ENCODE assay signal across 10 mouse cellular contexts in genomic region chr1:87292420-87293190, GRCm38 (mm10). TPM values are rescaled to one million over a fixed set of nuclear protein-coding genes. Genes with fewer than 3 reads are reported as not detected.
DNase-seq lines count a peak whose midpoint lies in the region; ATAC-seq lines count a peak whose summit lies in the region.
"Had no signal": no experiment of that assay in that cellular context is flagged by ENCODE, and none has a peak within 500 bp of the region (broad histone marks: within the 10 kb centered on the region; RNA-seq: fewer than 3 reads in every experiment).

No protein-coding gene starts in this region.

- no peaks in the 10 kb centered on the region for H3K36me3 ChIP-seq in hindbrain, embryonic 11.5 days (ENCODE audit: control insufficient read depth, insufficient read depth, low read length)
- H3K36me3 ChIP-seq in hindbrain, embryonic 12.5 days: no peaks in the 10 kb centered on the region
- no peaks in the 10 kb centered on the region for H3K36me3 ChIP-seq in kidney, embryonic 16.5 days (ENCODE audit: insufficient read depth, low read length)
- H3K36me3 ChIP-seq: G1E; heart, embryonic 13.5 days had no signal

- H3K4me1 ChIP-seq in hindbrain, embryonic 11.5 days (replicated peaks; ENCODE audit: control insufficient read depth, insufficient read depth, low read length): no peaks in the 10 kb centered on the region
- H3K4me1 ChIP-seq in hindbrain, embryonic 12.5 days: no peaks in the 10 kb centered on the region
- H3K4me1 ChIP-seq in kidney, embryonic 16.5 days (ENCODE audit: insufficient read depth, low read length): peaks cover 18% of the 10 kb centered on the region

- 61% methylated on average over 15 of the region's 15 CpGs for WGBS in hindbrain, embryonic 11.5 days
- WGBS in hindbrain, embryonic 12.5 days: 65% methylated on average over 15 of the region's 15 CpGs
- 41% methylated on average over 15 of the region's 15 CpGs for WGBS in kidney, embryonic 16.5 days

- no peak overlapping the region for H3K9ac ChIP-seq in hindbrain, embryonic 11.5 days (ENCODE audit: low read depth, low read length)
- H3K9ac ChIP-seq in hindbrain, embryonic 12.5 days: no peak overlapping the region
- H3K9ac ChIP-seq in kidney, embryonic 16.5 days (replicated peaks; ENCODE audit: low read length): no peak overlapping the region
- H3K9ac ChIP-seq: heart, embryonic 13.5 days had no signal

- peak; percentile 31 for DNase-seq in hindbrain, embryonic 11.5 days (ENCODE audit: low spot score)
- peak; percentile 47 for DNase-seq in cerebellum, adult 9-11 months
- peak; percentile 31 for DNase-seq in gastrocnemius, postnatal 25 days
- peak; percentile 63 for DNase-seq in lung, postnatal 10 days
- DNase-seq in testis, postnatal 10 days (ENCODE audit: low spot score): peak; percentile 72
- DNase-seq in urinary bladder, postnatal 25 days (ENCODE audit: low spot score): no peak

- no peak overlapping the region for H3K4me2 ChIP-seq in hindbrain, embryonic 11.5 days (replicated peaks; ENCODE audit: low read depth, low read length)
- H3K4me2 ChIP-seq in hindbrain, embryonic 12.5 days (replicated peaks): no peak overlapping the region
- H3K4me2 ChIP-seq in kidney, embryonic 16.5 days (replicated peaks; ENCODE audit: low read depth, low read length): no peak overlapping the region
- H3K4me2 ChIP-seq: heart, embryonic 13.5 days had no signal

- no peak for ATAC-seq in hindbrain, embryonic 11.5 days (ENCODE audit: low FRiP score)
- ATAC-seq in hindbrain, embryonic 12.5 days (ENCODE audit: low FRiP score): no peak
- ATAC-seq in kidney, embryonic 16.5 days (ENCODE audit: low FRiP score, low TSS enrichment): peak; percentile 71

- H3K4me3 ChIP-seq in hindbrain, embryonic 11.5 days (ENCODE audit: low read depth, low read length): no peak overlapping the region
- no peak overlapping the region for H3K4me3 ChIP-seq in hindbrain, embryonic 12.5 days
- H3K4me3 ChIP-seq in kidney, embryonic 16.5 days (ENCODE audit: low read length): no peak overlapping the region
- H3K4me3 ChIP-seq: heart, embryonic 13.5 days had no signal

- H3K27ac ChIP-seq in hindbrain, embryonic 11.5 days (ENCODE audit: low read depth, low read length): no peak overlapping the region
- no peak overlapping the region for H3K27ac ChIP-seq in hindbrain, embryonic 12.5 days
- H3K27ac ChIP-seq in kidney, embryonic 16.5 days (ENCODE audit: low read length): peak overlapping the region; percentile 66; the same call in 1 of the 2 replicates
- H3K27ac ChIP-seq: heart, embryonic 13.5 days had no signal

- no peaks in the 10 kb centered on the region for H3K27me3 ChIP-seq in hindbrain, embryonic 11.5 days (ENCODE audit: control insufficient read depth, insufficient read depth, low read length)
- no peaks in the 10 kb centered on the region for H3K27me3 ChIP-seq in hindbrain, embryonic 12.5 days
- no peaks in the 10 kb centered on the region for H3K27me3 ChIP-seq in kidney, embryonic 16.5 days (ENCODE audit: insufficient read depth, low read length)
- H3K27me3 ChIP-seq: heart, embryonic 13.5 days had no signal

- no peaks in the 10 kb centered on the region for H3K9me3 ChIP-seq in hindbrain, embryonic 11.5 days (ENCODE audit: control insufficient read depth, low read length)
- no peaks in the 10 kb centered on the region for H3K9me3 ChIP-seq in hindbrain, embryonic 12.5 days (replicated peaks)
- no peaks in the 10 kb centered on the region for H3K9me3 ChIP-seq in kidney, embryonic 16.5 days (ENCODE audit: low read length)
- H3K9me3 ChIP-seq: G1E; heart, embryonic 13.5 days had no signal

RNA-seq across cellular contexts. Expression of gene Efhd1, which starts 28.4 kb away (rescaled TPM):
- 0.14 and 0.52 TPM in 2 replicates for polyA plus RNA-seq in hindbrain, embryonic 11.5 days (2014; fragmentation: Nextera tagmentation; extraction: Ambion mirVana)
- polyA plus RNA-seq in hindbrain, embryonic 12.5 days (2016; fragmentation: Nextera tagmentation; extraction: Ambion mirVana): 0.40 TPM in 2 replicates
- total RNA-seq in gastrocnemius, postnatal 25 days (2021): 1 to 10 TPM; 6.4 to 8.5 TPM
- polyA plus RNA-seq in kidney, embryonic 16.5 days (2015; fragmentation: Nextera tagmentation; extraction: Ambion mirVana): 7.3 and 8.5 TPM in 2 replicates
- polyA plus RNA-seq: G1E had no signal

RNA-seq across cellular contexts. Expression of gene Gigyf2, which starts 34.2 kb away (rescaled TPM):
- 53.5 and 68.2 TPM in 2 replicates for polyA plus RNA-seq in hindbrain, embryonic 11.5 days (2014; fragmentation: Nextera tagmentation; extraction: Ambion mirVana)
- 66.4 and 68.0 TPM in 2 replicates for polyA plus RNA-seq in hindbrain, embryonic 12.5 days (2016; fragmentation: Nextera tagmentation; extraction: Ambion mirVana)
- total RNA-seq in gastrocnemius, postnatal 25 days (2021): 10 to 100 TPM; 31.6 to 34.7 TPM
- polyA plus RNA-seq in kidney, embryonic 16.5 days (2015; fragmentation: Nextera tagmentation; extraction: Ambion mirVana): 59.2 and 68.3 TPM in 2 replicates
